17 mouse cellular contexts compared by ENCODE assay signal in genomic region chr9:33442266-33442665, GRCm38 (mm10).
"Had no signal": no experiment of that assay in that cellular context is flagged by ENCODE, and none has a peak within 500 bp of the region (broad histone marks: within the 10 kb centered on the region; RNA-seq: fewer than 3 reads in every experiment).

No protein-coding gene starts in this region.

- H3K27me3 ChIP-seq: kidney, embryonic 15.5 days; limb, embryonic 12.5 days; liver, embryonic 12.5 days; midbrain, embryonic 15.5 days; neural tube, embryonic 13.5 days had no signal

- H3K9ac ChIP-seq: kidney, embryonic 15.5 days; limb, embryonic 12.5 days; liver, embryonic 12.5 days; lung, embryonic 14.5 days; midbrain, embryonic 15.5 days; neural tube, embryonic 13.5 days had no signal

- H3K4me1 ChIP-seq: kidney, embryonic 15.5 days; liver, embryonic 12.5 days; midbrain, embryonic 15.5 days; neural tube, embryonic 13.5 days had no signal

- H3K27ac ChIP-seq: kidney, embryonic 15.5 days; left cerebral cortex, adult 2 months; limb, embryonic 12.5 days; liver, embryonic 12.5 days; midbrain, embryonic 15.5 days; neural tube, embryonic 13.5 days had no signal

- DNase-seq: kidney, adult 2 months; kidney, postnatal 14 days; lung, embryonic 14.5 days; lung, postnatal 10 days; lung, postnatal 4 days; retina, postnatal 1 day; right cerebral cortex, postnatal 4 days; spleen, adult 18-20 months; thymus, adult 2 months; thymus, postnatal 25 days had no signal

- H3K4me2 ChIP-seq: kidney, embryonic 15.5 days; limb, embryonic 12.5 days; liver, embryonic 12.5 days; lung, embryonic 14.5 days; midbrain, embryonic 11.5 days; midbrain, embryonic 15.5 days; neural tube, embryonic 13.5 days had no signal

- H3K36me3 ChIP-seq: kidney, embryonic 15.5 days; limb, embryonic 12.5 days; liver, embryonic 12.5 days; midbrain, embryonic 15.5 days; neural tube, embryonic 13.5 days had no signal

- H3K9me3 ChIP-seq: kidney, embryonic 15.5 days; limb, embryonic 12.5 days; liver, embryonic 12.5 days; midbrain, embryonic 15.5 days; neural tube, embryonic 13.5 days had no signal

- H3K4me3 ChIP-seq: kidney, embryonic 15.5 days; left cerebral cortex, adult 2 months; limb, embryonic 12.5 days; liver, embryonic 12.5 days; midbrain, embryonic 15.5 days; neural tube, embryonic 13.5 days had no signal

- ATAC-seq: liver, embryonic 12.5 days; midbrain, embryonic 15.5 days had no signal
